8 mouse cellular contexts compared by ENCODE assay signal in the genomic region with DNA sequence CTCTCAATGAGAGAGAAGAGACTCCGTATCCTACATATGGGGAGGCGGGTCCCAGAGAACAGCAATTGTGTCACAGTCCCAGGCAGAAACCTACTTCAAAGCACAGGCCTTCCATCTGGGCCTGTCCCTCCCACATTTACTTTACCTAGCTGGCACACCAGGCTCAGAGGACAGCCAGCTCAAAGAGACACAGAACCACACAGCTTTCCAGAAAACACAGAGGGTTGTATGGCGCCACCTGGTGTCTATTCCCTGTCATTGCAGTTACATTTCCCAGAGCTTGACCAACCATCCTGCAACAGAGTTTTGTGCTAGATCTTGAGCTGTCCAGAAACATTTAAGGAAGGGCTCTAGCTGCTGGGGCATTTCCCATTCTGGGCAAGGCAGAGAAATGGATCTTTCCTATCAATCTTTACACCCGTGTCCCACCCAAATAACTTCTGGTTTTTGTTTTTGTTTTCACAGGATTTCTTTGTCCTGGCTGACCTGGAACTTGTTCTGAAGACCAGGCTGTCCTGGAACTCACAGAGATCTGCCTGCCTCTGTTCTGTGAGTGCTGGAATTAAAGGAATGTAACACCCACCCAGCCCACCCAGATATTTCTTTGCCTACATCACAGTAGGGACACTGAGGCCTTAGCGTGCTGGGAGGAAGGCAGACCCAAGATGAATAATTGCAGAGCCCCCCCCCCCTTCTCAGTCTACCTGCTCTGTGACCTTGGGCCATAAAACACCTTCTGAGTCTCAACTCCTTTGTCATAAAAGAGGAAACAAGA. TPM values are rescaled to one million over a fixed set of nuclear protein-coding genes. Genes with fewer than 3 reads are reported as not detected.
DNase-seq lines count a peak whose midpoint lies in the region; ATAC-seq and TF ChIP-seq lines count a peak whose summit lies in the region.

No protein-coding gene starts in this region.

- H3K36me3 ChIP-seq in intestine, postnatal 0 days (ENCODE audit: control insufficient read depth, insufficient read depth) = no peaks in the 10 kb centered on the region
- H3K36me3 ChIP-seq in limb, embryonic 10.5 days = no peaks in the 10 kb centered on the region

- no peaks in the 10 kb centered on the region for H3K9me3 ChIP-seq in intestine, postnatal 0 days (ENCODE audit: control insufficient read depth)
- no peaks in the 10 kb centered on the region for H3K9me3 ChIP-seq in limb, embryonic 10.5 days (replicated peaks)

- no peaks in the 10 kb centered on the region for H3K27me3 ChIP-seq in intestine, postnatal 0 days (replicated peaks; ENCODE audit: control insufficient read depth, insufficient read depth, low read length)
- peaks cover 16% of the 10 kb centered on the region for H3K27me3 ChIP-seq in limb, embryonic 10.5 days (ENCODE audit: low read depth, poor library complexity, severe bottlenecking)

- WGBS in intestine, postnatal 0 days = 26% methylated on average over 5 of the region's 5 CpGs
- WGBS in limb, embryonic 10.5 days = 31% methylated on average over 5 of the region's 5 CpGs

- DNase-seq in 3T3-L1 (ENCODE audit: low read depth, low spot score) (peak; percentile 90), adipocyte (ENCODE audit: low spot score) (peak; percentile 85)
- DNase-seq in gastrocnemius, postnatal 25 days = peak; percentile 43
- DNase-seq in limb, embryonic 10.5 days (ENCODE audit: low spot score) = peak; percentile 89
- peak; percentile 74 to 89 for DNase-seq in spleen, postnatal 4 days (ENCODE audit: low spot score in 2 of 2)

- H3K9ac ChIP-seq in intestine, postnatal 0 days (ENCODE audit: low read depth, low read length) = no peak overlapping the region

- no peak overlapping the region for H3K4me2 ChIP-seq in intestine, postnatal 0 days (replicated peaks; ENCODE audit: low read depth)

- H3K4me1 ChIP-seq in intestine, postnatal 0 days (replicated peaks; ENCODE audit: control insufficient read depth, insufficient read depth, low read length) = peaks cover 15% of the 10 kb centered on the region
- peaks cover 36% of the 10 kb centered on the region for H3K4me1 ChIP-seq in limb, embryonic 10.5 days

- no peak overlapping the region for H3K4me3 ChIP-seq in intestine, postnatal 0 days (ENCODE audit: low read depth, low read length)
- H3K4me3 ChIP-seq in limb, embryonic 10.5 days = no peak overlapping the region

- H3K27ac ChIP-seq in intestine, postnatal 0 days (ENCODE audit: low read depth, low read length) = peak overlapping the region; percentile 74; the same call in 1 of the 2 replicates
- H3K27ac ChIP-seq in limb, embryonic 10.5 days = peak overlapping the region; percentile 50

- ATAC-seq in common myeloid progenitor, adult 5-6 weeks (replicated peaks; ENCODE audit: low read depth, poor library complexity, severe bottlenecking) = peak; percentile 58; the same call in 1 of the 2 replicates
- peak; percentile 55 for ATAC-seq in intestine, postnatal 0 days
- ATAC-seq in monocyte, adult 5-6 weeks (replicated peaks; ENCODE audit: insufficient number of reproducible peaks, low FRiP score, low TSS enrichment, poor library complexity, severe bottlenecking) = peak; percentile 60

- peak; percentile 99 for TF ChIP-seq CTCF in intestine, postnatal 0 days (IDR thresholded peaks at IDR 0.05; ENCODE audit: low read depth)

RNA-seq across cellular contexts. Expression of a gene that starts 29.3 kb away (rescaled TPM):
- 0.18 TPM in 1 of 2 replicates, not detected in the other for total RNA-seq in common myeloid progenitor, adult 5-6 weeks (2017)
- 1 to 10 TPM in 1 of 2 experiments, not detected in 1; 1.0 TPM for total RNA-seq in gastrocnemius, postnatal 25 days (2021)
- polyA plus RNA-seq in intestine, postnatal 0 days (2015; fragmentation: Nextera tagmentation; extraction: Ambion mirVana) = 0.09 and 0.22 TPM in 2 replicates
- not detected in 2 replicates for polyA plus RNA-seq in limb, embryonic 10.5 days (2016; fragmentation: Nextera tagmentation; extraction: Ambion mirVana)
- not detected in 3 replicates for total RNA-seq in monocyte, adult 5-6 weeks (2017)
